Mouse (Mus musculus): ENCODE results near the gene 4933427D14Rik. TPM values are rescaled to one million over a fixed set of nuclear protein-coding genes. Genes with fewer than 3 reads are reported as not detected.

4933427D14Rik gene
- total RNA-seq, 1 experiment from 2014 or later: 9.4 TPM

DNA sequence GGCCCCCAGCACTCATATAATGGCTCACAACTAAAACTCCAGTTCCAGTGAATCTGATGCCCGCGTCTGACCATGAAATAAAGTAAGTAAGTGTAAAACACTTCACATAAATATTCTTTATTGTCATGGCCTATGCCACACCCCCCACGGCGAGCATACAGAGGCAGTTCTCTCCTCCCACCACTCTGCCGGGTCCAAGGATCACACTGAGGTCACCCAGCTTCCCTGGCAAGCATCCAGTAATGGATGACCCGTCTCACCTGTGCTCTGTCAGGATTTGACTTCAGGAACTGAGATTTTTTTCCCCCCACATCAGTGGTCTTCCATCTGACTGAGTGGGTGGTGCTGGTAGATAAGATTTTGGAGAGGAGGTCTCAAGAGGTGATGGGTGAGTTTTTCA, 67.1 kb downstream of the 4933427D14Rik start:
- DNase-seq: no peak

DNA sequence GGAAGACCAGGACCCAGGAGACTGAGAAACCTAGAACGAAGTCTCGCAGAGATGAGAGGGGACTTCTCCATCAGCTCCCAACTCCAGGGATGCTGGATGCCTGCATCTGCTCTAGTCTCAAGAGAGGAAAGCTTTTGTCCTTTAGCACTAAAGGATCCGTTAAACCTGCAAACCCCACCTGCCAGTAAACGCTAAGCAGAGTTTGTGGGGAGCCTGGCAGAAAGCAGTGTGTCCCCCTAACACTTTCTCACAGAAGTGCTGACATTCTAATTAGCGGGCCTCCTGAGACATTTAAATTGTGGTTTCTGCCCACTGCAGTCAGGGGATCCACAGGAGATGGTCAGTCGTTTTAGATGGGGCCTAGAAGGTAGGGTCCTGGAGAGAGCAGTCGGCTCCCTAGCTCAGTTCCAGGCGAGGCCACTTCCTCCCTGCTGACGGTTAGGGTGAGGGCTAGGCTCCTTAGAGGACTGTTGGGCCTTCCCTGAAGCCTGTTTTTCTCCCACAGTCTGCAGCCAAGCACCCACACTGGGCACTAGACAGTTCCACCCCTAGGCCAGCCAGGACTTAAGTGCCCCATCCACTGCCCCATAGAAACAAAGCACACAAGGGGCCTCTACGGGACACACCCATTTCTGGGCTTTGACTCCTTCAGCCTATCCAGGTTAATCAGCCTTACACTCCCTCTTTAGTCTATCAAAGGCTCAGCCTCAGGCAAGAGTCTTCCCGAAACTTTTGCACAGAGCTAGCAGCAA, 70.9 kb downstream of the 4933427D14Rik start:
- DNase-seq: no peak

DNA sequence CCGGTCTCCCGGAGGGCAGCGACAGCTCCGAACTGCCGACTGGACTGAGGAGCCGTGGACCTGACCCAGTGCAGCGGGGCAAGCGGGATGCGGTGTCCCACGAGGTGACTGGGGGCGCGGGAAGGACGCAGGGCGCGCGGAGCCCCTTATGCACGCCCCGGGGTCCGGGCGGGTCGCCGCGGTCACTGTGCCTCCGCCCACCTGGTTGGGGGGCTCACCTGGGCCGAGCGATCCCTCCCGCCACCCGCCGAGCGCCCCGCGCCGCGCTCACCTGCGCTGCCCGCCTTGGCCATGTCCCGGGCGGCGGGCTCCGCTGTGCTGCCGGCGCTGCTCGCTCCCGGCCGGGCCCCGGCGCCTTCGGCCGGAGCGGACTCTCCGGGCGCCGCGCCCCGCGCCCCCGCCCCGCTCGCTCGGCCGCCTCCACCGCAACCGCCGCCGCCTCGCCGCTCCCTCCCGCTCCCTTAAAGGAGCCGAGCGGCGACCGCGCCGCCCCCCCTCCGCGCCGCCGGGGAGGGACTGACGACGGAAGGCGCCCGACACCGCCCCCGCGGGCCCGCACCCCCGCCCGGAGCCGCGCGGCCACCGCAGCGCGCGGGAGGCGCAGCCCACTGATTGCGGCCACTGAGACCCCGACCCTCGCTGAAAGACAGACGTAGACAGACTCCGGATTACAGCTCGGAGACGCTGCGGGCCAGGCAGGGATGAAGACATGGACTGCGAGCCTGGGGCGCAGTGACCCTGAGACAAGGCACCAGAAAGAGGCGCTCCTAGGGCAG, 71.7 kb downstream of the 4933427D14Rik start, which contains the start of gene Pitpnm3:
Pitpnm3 (minus strand) TSS at position 396 of the 776 bp plus-strand sequence.
- peak; percentile 52 for DNase-seq

GRCm38 (mm10) chr11:72134536-72135382, 72.5 kb downstream of the 4933427D14Rik start:
- DNase-seq: no peak

GRCm38 (mm10) chr11:72133075-72133474, 74.2 kb downstream of the 4933427D14Rik start:
- peak; percentile 58 for DNase-seq

DNA sequence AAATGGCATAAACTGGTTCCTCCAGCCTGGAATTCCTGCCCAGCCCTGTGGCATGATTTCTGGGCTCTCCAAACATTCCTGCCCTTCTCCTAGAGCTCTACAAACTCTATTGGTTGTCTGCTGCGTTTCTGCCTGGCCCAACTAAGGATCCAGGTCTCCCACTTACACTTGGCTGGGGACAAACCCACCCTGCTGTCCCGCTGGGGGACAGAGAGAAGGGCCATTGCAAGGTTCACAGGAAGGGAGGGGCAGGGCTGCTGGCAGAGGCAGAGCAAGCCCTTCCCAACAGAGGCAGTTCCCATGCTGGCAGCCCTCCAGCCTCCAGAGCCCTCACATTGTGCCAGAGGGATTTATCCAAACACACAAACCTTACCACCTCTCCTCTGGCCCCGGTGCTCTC, 75.0 kb downstream of the 4933427D14Rik start:
- peak; percentile 78 for DNase-seq

- DNase-seq: no peak
These were observed 75.6 kb downstream of the 4933427D14Rik start for GRCm38 (mm10) chr11:72131697-72132096.

DNA sequence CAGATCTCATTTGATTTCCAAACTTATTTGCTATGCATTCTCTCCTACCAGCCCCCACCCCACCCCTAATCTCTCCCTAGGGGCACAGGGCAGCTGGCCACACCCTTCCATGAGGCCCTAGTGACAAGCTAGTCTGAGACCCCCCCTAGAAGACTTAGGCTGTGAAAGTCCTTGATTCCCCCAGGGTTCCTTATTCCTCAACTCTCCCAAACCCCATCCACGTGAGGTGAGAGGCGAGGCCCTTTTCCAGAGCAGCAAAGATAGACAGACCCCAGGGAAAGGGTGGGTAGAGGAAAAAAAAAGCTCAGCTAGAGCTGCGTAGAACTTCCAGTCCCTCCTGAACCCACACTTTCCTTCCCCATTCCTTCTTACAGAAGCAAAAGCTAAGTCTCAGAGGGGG, 76.4 kb downstream of the 4933427D14Rik start:
- no peak for DNase-seq

DNA sequence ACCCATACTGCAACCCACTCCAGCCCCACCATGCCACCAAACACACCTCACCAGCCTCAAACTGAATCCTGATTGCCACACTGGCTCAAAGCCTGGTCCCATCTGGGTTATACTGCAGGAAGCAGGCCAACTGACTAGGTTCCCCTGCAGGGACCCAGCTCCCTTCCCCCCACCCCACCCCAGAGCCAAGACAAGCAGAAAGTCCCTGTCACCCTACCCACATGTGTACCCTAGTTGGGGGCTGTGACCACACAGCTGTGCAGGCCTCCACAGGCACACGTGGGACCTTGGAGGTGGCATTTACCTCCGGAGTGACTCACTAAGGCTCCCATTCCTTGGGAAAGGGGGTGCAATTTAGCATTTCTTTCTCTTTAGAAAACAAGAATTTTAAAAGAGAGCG, 76.8 kb downstream of the 4933427D14Rik start:
- DNase-seq: no peak

GRCm38 (mm10) chr11:72130021-72130420, 77.2 kb downstream of the 4933427D14Rik start:
- peak; percentile 17 for DNase-seq

DNA sequence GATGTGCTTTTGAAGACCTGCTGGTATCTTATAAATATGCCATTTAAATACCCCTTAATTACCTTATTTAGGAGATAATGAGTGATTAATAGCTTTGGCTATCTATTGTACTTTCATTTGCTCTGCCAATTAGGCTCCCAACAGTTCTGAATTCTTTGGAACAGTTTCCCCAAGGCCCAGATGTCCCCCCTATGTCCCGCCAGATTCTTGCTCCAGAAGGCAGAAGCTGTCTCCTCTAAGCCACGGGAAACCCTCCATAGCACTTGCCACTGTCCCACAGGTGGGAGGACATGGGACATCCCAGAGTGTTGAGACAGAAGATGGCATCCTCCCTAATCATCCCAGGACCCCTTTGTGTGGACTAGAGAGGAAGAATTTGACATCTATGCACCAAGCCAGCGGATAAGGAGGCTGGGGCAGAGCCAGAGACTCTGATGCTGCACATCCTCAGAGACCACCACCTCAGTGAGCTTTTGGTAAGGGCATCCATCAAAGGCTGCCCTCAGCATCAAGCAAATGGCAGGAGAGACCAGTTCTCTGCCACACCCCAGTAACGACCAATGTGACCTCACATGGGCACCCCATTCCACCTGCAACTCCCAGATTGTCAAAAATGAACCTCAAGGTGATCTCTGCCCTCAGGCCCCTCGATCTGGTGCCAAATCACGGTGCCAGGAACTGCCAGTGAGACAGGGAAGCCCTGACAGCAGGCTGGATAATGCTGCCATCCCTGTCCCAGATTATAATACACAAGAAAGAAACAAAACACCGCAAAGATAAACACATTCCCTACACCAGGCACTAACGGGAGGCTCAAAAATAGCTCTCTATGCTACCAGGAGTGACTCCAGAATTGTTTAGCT, 78.0 kb downstream of the 4933427D14Rik start:
- no peak for DNase-seq

GRCm38 (mm10) chr11:72127450-72128189, 79.6 kb downstream of the 4933427D14Rik start:
- no peak for DNase-seq

DNA sequence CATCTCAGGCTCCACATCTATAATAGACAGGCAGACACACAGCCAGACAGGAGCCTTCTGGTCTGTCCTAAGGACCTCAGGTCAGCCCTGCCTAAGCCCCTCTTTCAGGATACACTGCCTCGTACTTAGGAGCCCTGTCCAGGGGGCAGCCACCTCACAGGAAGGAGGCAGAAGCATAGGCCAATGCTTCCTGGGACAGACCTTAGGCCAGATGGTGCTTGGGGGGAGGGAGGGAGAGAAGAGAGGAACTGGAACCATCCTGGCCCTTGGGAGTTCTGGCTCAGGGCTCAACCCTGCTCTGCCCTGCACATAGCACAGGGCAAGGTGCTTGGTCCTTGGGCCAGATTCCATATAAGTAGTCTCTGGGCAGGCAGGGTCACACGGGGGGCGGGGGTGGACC, 81.5 kb downstream of the 4933427D14Rik start:
- no peak for DNase-seq

DNA sequence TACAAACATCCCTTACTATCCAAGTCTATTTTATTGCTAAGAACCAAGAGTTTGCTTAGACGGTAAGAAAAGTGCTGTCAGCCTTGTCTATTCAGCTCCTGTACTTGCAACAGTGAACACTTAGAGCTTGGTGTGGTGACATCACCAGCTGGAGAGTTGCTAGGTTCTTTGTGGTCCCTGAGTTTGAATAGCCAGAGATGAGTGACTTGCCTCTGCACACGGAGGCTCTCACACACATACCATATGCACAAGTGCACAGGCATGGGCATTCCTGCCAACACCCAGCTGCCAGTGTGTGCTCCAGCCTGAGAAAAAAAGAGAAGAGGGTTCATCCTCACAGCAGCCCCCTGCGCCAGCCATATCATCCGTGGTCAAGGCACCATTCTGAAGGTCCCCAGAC, 83.7 kb downstream of the 4933427D14Rik start:
- no peak for DNase-seq

- DNase-seq: peak; percentile 24
These were observed 86.9 kb downstream of the 4933427D14Rik start for GRCm38 (mm10) chr11:72120354-72120753.

DNA sequence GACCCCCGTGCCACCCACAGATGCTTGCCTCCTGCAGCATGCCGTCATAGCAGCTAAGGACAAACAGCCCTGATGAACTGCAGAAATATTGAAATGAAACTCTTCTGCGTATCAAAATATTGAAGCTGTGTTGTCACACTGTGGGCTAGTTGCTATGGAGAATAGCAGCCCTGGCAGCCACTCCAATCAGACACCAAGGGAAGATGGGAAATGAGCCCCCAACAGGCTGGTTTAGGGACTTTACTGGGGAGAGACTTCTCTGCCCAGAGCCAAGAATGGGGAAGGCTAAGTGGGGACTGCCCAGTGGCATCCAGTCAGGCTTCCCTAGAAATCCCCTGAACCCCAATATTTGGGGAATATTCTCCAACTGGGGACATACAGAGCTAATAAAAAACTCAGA, 88.6 kb downstream of the 4933427D14Rik start:
- DNase-seq: no peak

GRCm38 (mm10) chr11:72113296-72113695, 94.0 kb downstream of the 4933427D14Rik start:
- peak; percentile 40 for DNase-seq

- DNase-seq: no peak
These were observed 96.5 kb downstream of the 4933427D14Rik start for GRCm38 (mm10) chr11:72110726-72111125.

GRCm38 (mm10) chr11:72104223-72104622, 103.0 kb downstream of the 4933427D14Rik start:
- DNase-seq: no peak
